Mouse (Mus musculus) cerebellum, adult 18-20 months (tissue): ENCODE results near the gene Drosha.
"Not testable (repeated sequence)": the region's sequence is repeated elsewhere in the genome, so short reads cannot be mapped to it uniquely, and the experiment has no call there.

Experiments
- DNase-seq, 2 experiments: peaks; one replicate each; pipeline ENCODE4 v3.0.0; 2021

Drosha gene

GRCm38 (mm10) chr15:12888312-12888711 is 63.7 kb downstream of the Drosha start:
- DNase-seq = no peak

- DNase-seq = no peak
Measured at GRCm38 (mm10) chr15:12889909-12890308, 65.3 kb downstream of the Drosha start.

GRCm38 (mm10) chr15:12895426-12895825 is 70.8 kb downstream of the Drosha start:
- DNase-seq = no peak

GRCm38 (mm10) chr15:12896022-12897009 is 71.7 kb downstream of the Drosha start:
- no peak for DNase-seq

GRCm38 (mm10) chr15:12897831-12898230 is 73.2 kb downstream of the Drosha start:
- no peak for DNase-seq

GRCm38 (mm10) chr15:12900428-12901196 is 76.0 kb downstream of the Drosha start:
- DNase-seq = no peak

GRCm38 (mm10) chr15:12901197-12901570 is 76.6 kb downstream of the Drosha start:
- no peak for DNase-seq

GRCm38 (mm10) chr15:12904442-12904841 is 79.8 kb downstream of the Drosha start:
- DNase-seq = no peak

GRCm38 (mm10) chr15:12907962-12908719 is 83.5 kb downstream of the Drosha start:
- no peak for DNase-seq

- DNase-seq = no peak
Measured at GRCm38 (mm10) chr15:12908720-12909028, 84.1 kb downstream of the Drosha start.

- DNase-seq = no peak
Measured at GRCm38 (mm10) chr15:12909171-12909570, 84.6 kb downstream of the Drosha start.

GRCm38 (mm10) chr15:12911082-12911481 is 86.5 kb downstream of the Drosha start:
- DNase-seq = no peak

- DNase-seq = no peak
Measured at GRCm38 (mm10) chr15:12916314-12916815, 91.8 kb downstream of the Drosha start.

- DNase-seq = not testable (repeated sequence)
Measured at GRCm38 (mm10) chr15:12919326-12919966, 94.8 kb downstream of the Drosha start.

- DNase-seq = no peak
Measured at GRCm38 (mm10) chr15:12919967-12920870, 95.6 kb downstream of the Drosha start.

- DNase-seq = no peak
Measured at GRCm38 (mm10) chr15:12921901-12922300, 97.3 kb downstream of the Drosha start.

- no peak for DNase-seq
Measured at GRCm38 (mm10) chr15:12923826-12924225, 99.2 kb downstream of the Drosha start.

- no peak for DNase-seq
Measured at GRCm38 (mm10) chr15:12931481-12931880, 106.9 kb downstream of the Drosha start.

- no peak for DNase-seq
Measured at GRCm38 (mm10) chr15:12936217-12936732, 111.7 kb downstream of the Drosha start.

GRCm38 (mm10) chr15:12937326-12937725 is 112.7 kb downstream of the Drosha start:
- DNase-seq = not testable (repeated sequence)

- DNase-seq = no peak
Measured at GRCm38 (mm10) chr15:12941106-12941505, 116.5 kb downstream of the Drosha start.
